Mouse (Mus musculus): ENCODE results near the gene Tnrc6a.

Tnrc6a gene

DNA sequence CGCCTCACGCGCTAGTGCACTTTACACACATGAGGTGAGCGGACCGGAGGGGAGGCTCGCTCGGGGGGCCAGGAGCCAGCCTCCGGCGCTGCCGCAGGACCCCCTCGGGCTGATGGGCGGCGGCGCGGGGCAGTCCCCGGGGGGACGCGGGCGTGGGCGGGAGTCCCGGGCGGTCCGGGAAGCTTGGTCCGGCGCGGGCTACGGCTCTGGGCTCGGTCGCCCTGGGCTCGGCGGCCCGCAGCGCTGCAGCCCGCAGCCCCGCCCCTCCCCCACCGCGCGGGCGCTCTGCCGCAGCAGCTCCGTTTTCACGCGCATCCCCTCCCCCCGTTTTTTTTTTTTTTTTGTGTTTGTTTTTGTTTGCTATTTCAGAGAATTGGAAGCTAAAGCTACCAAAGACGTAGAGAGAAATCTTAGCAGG lies 623 bp downstream of the Tnrc6a start:
- DNase-seq (ENCODE audit: extremely low read depth, insufficient read length, low spot score): no peak

- DNase-seq (ENCODE audit: extremely low read depth, insufficient read length, low spot score): no peak
Measured at GRCm38 (mm10) chr7:123124735-123125181, 1.1 kb downstream of the Tnrc6a start.

DNA sequence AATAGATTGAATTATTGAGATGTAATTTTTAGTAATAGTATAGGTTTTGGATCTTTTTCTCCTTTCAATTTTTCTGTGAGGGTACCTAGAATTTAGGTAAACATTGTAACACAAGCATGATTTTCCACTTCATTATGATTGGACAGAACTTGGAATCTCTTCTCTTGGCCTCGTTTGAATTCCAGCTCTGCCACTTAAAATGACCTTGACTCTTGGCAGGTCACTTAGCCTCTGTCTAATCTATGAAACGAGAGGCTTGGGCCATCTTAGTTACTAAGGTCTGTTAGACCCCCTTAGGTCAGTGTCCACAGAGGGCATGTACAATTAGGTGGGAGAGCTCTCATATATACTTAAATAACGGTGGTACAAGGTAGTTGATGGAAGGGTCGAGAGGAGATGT lies 2.4 kb downstream of the Tnrc6a start:
- no peak for DNase-seq (ENCODE audit: extremely low read depth, insufficient read length, low spot score)

DNA sequence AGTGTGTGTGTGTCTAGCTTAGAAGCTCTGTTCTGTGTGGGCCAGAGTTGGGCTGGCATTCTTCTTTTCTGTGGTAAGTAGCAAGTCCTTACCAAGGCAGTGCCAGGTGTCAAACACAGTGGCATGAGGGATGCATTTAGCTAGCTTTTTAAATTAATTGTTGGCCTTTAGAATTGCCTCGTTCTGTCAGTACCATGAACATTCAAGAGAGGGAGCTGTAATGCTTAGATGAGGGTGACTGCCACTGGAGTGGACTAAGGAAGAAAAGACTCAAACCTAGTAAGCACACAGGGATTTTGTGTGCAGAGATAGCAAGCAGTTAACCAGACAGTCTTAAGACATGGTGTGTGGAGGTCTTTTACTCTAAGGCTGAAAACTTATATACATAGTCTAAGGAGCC lies 3.6 kb downstream of the Tnrc6a start:
- DNase-seq (ENCODE audit: extremely low read depth, insufficient read length, low spot score): no peak

DNA sequence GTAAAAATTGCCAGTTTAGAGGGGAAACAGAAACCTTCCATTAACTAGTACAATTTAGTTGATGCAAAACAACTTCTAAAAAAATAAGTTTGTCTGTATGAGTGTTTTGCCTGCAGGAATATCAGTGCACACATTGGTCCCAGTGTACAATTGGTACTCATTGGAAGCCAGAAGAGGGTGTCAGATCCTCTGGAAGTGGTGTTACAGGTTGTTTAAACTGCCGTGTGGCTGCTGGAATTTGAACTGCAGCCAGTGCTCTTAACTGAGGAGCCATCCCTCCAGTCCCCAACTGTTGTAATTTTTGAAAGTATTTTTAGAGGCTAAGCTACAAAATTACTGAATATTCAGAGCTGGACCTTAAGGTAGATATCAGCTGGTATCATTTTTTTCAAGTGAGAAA lies 4.3 kb downstream of the Tnrc6a start:
- DNase-seq (ENCODE audit: extremely low read depth, insufficient read length, low spot score): no peak

DNA sequence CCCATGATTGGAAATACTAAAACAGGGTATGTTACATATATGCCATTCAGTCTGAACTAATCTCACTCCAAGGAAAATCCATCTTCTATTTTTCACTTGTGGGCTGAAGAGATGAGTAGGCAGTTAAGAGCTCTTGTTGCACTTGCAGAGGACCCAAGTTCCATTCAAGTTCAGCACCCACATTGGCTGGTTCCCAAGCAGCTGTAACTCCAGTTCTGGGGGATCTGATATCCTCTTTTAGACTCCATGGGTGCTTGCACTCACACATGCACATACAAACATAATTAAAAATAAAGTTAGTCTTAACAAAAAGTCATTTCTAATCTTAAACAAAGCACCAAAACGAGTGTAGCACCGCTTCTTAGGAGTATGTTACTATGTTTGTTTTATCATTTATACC lies 5.4 kb downstream of the Tnrc6a start:
- no peak for DNase-seq (ENCODE audit: extremely low read depth, insufficient read length, low spot score)

GRCm38 (mm10) chr7:123130198-123130597 lies 6.5 kb downstream of the Tnrc6a start:
- no peak for DNase-seq (ENCODE audit: extremely low read depth, insufficient read length, low spot score)

DNA sequence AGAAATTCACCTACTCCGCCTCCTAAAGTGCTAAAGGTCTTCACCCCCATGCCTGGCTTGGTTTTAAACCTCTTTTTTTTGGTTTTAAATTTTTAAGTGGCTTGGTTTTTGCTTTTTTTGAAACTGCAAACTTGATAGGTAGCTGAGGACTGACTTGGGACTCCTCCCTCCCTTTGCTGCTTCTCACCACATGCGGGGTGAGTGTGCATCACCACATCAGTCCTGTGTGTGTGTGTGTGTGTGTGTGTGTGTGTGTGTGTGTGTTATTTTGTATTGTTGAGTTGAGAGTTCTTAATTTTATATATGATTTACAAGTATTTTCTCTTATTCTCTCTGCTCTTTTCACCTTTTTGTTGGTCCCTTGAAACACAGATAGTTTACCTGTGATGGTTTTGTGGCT lies 8.7 kb downstream of the Tnrc6a start:
- no peak for DNase-seq (ENCODE audit: extremely low read depth, insufficient read length, low spot score)

DNA sequence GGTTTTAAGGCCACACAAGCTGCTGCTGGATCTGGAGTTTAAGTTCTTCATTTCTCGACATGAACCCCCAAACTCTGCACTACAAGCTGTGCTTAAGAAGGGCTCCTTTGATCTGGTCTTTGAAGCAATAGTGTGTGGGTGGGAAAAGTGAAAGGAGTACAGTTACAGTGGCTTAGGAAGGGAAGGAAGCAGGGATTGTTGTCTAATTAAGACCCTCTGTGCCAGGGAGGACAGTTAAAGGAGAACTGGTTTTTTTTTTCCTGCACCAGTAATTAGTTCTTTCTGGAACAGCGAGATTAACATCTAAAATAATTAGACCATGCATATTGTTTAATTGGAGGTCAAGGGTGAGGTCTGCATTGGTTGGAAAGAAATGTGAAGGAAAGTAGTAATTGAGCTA lies 11.2 kb downstream of the Tnrc6a start:
- DNase-seq (ENCODE audit: extremely low read depth, insufficient read length, low spot score): no peak

DNA sequence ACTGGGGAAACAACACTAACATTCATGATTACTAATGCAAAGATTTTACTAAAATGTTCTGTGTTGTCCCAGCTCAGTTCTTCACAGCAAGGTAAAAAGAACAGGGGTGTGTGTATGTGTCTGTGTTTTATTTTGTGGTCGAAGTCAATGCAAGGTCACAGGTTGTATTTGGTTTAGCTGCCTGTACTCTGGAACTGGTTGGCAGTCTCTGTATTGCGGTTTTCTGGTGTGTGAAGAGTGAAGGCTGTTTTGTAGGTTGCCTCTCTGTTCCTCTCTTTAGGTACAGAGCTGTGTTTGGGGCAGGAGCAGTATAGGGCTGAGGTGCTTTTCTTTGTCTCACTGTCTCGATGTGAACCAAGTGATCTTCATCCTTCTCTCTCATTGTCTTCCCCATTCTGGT lies 12.0 kb downstream of the Tnrc6a start:
- DNase-seq (ENCODE audit: extremely low read depth, insufficient read length, low spot score): no peak

- no peak for DNase-seq (ENCODE audit: extremely low read depth, insufficient read length, low spot score)
Measured at GRCm38 (mm10) chr7:123138001-123138400, 14.3 kb downstream of the Tnrc6a start.

DNA sequence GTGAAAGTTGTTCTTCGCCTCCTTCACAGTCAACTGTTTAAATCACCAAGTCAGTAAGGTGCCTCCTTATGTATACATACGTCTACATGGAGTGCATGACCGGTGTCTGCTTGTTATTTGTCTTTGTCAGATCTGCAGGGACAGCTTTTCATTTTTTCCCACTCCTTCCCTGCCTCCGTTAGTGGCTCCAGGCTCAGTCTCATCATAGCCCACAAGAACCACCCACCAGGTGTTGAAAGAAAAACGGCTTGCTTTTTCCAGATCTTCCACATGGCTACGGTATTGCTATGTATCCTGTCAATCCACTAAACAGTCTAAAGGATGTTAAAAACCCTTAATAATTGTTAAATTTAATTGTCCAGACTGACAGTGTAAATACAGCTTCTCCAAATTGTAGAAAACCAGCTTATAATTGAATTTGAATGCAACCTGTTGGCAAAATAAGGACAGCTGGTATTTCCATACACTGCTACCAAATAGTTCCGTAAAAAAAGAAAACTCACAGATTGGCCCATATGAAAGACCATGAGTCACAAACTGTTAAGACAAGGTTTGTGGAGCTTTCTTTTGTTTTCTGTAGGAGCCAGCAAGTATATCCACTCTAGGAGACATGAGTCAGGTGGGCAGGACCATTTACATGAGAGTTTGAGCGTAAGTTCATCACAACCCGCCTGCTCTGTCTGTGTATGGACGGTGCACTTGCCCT lies 22.6 kb downstream of the Tnrc6a start:
- DNase-seq (ENCODE audit: extremely low read depth, insufficient read length, low spot score): no peak

DNA sequence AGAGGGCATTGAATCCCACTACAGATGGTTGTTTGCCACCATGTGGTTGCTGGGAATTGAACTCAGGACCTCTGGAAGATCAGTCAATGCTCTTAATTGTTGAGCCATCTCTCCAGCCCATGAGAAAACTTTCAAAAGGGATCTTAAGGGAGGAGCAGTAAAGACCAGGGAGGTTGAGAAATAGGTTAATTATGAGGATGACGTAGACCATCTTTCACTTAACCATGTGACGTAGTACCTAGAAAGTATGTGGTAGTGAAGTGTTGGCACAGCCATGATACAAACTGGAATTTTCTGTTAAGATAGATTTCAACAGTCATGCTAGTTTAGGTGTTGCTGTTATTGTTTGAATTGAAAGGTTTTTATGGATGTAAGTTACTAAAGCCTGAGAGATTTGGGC lies 24.1 kb downstream of the Tnrc6a start:
- no peak for DNase-seq (ENCODE audit: extremely low read depth, insufficient read length, low spot score)

GRCm38 (mm10) chr7:123148935-123149334 lies 25.2 kb downstream of the Tnrc6a start:
- no peak for DNase-seq (ENCODE audit: extremely low read depth, insufficient read length, low spot score)

- DNase-seq (ENCODE audit: extremely low read depth, insufficient read length, low spot score): no peak
Measured at GRCm38 (mm10) chr7:123162346-123162745, 38.7 kb downstream of the Tnrc6a start.

- no peak for DNase-seq (ENCODE audit: extremely low read depth, insufficient read length, low spot score)
Measured at GRCm38 (mm10) chr7:123167436-123167835, 43.8 kb downstream of the Tnrc6a start.

GRCm38 (mm10) chr7:123169618-123170017 lies 45.9 kb downstream of the Tnrc6a start:
- no peak for DNase-seq (ENCODE audit: extremely low read depth, insufficient read length, low spot score)

GRCm38 (mm10) chr7:123172101-123172500 lies 48.4 kb downstream of the Tnrc6a start:
- no peak for DNase-seq (ENCODE audit: extremely low read depth, insufficient read length, low spot score)

- no peak for DNase-seq (ENCODE audit: extremely low read depth, insufficient read length, low spot score)
Measured at GRCm38 (mm10) chr7:123177215-123177614, 53.5 kb downstream of the Tnrc6a start.

GRCm38 (mm10) chr7:123181787-123182701 lies 58.4 kb downstream of the Tnrc6a start:
- no peak for DNase-seq (ENCODE audit: extremely low read depth, insufficient read length, low spot score)

DNA sequence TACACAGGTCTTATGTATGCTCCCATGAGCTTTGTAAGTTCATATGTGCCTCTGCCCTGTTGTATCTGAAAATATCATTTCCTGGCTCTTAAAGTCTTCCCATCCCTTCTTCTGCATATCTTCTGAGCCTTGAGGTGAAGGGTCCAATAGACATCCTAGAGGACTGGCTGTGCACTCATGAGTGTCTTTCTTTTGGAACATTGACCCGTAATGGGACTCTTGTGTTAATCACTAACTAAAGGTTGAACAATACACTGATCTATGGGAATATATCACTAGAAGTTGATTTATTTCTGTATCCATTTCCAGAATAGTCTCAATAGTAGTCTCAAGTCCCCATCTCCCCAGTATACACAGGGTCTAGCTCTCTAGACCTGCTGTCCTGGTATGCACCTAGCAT lies 61.2 kb downstream of the Tnrc6a start:
- DNase-seq (ENCODE audit: extremely low read depth, insufficient read length, low spot score): no peak

DNA sequence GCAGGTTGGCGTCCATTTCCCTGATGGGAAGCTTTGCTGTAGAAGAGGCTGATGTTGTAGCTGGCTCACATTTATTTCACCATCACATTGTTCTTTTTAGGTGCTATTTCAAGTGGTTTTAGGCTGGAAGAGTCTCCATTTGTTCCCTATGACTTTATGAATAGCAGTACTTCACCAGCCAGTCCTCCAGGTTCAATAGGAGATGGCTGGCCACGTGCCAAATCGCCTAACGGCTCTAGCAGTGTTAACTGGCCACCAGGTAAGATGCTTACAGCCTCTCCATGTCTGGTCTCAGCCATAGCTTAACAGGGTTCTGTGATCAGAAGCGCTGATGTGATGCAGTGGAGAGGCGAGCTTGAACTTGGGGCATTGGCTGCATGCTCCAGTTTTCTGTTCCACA lies 62.8 kb downstream of the Tnrc6a start:
- no peak for DNase-seq (ENCODE audit: extremely low read depth, insufficient read length, low spot score)
